Mouse (Mus musculus) liver, adult 2 months (tissue): Measurements from ENCODE around the gene Urad. TPM values are rescaled to one million over a fixed set of nuclear protein-coding genes. Genes with fewer than 3 reads are reported as not detected.

Experiments used
- DNase-seq: peaks from one replicate; pipeline ENCODE4 v3.0.0-alpha.2; 2011; ENCODE audit warnings: low read depth, low spot score; ENCODE audit errors: extremely low read depth
- H3K27ac ChIP-seq: fragments of 200-500 bp; replicated peaks from 2 replicates; pipeline ENCODE4 v1.5.1; 2012; ENCODE audit warnings: low read depth, mild to moderate bottlenecking, control low read depth, inconsistent platforms, low read length; ENCODE audit not compliant: insufficient read depth
- H3K27me3 ChIP-seq: fragments of 200-500 bp; 2 replicates; pipeline ENCODE4 v1.6.1; 2012; ENCODE audit warnings: mild to moderate bottlenecking, moderate library complexity, low read length, inconsistent platforms; ENCODE audit not compliant: control insufficient read depth, insufficient read depth
- H3K36me3 ChIP-seq: fragments of 200-500 bp; 2 replicates; pipeline ENCODE4 v1.6.1; 2012; ENCODE audit warnings: low read length, inconsistent platforms; ENCODE audit not compliant: control insufficient read depth, insufficient read depth
- H3K4me1 ChIP-seq: fragments of 200-500 bp; 2 replicates; pipeline ENCODE4 v1.6.1; 2011; ENCODE audit warnings: low read length; ENCODE audit not compliant: control insufficient read depth, insufficient read depth
- H3K4me3 ChIP-seq: fragments of 200-500 bp; 2 replicates; pipeline ENCODE4 v1.5.1; 2011; ENCODE audit warnings: low read depth, mild to moderate bottlenecking, control low read depth, low read length, moderate library complexity; ENCODE audit not compliant: insufficient read depth
- H3K79me2 ChIP-seq: fragments of 200-500 bp; 2 replicates; pipeline ENCODE4 v1.6.1; 2012; ENCODE audit warnings: inconsistent platforms, mild to moderate bottlenecking, low read length, moderate library complexity; ENCODE audit not compliant: control insufficient read depth, insufficient read depth
- H3K9ac ChIP-seq: fragments of 200-500 bp; 2 replicates; pipeline ENCODE4 v1.6.1; 2012; ENCODE audit warnings: low read depth, mild to moderate bottlenecking, control low read depth, inconsistent platforms, low read length
- CTCF ChIP-seq: fragments of 200-500 bp; IDR thresholded peaks from 2 replicates; pipeline ENCODE4 v1.5.1; 2011; ENCODE audit warnings: low read depth, low read length, control low read depth
- POLR2A ChIP-seq: fragments of 200-500 bp; IDR thresholded peaks from 2 replicates; pipeline ENCODE4 v1.6.1; 2011; ENCODE audit warnings: low read length, control low read depth; ENCODE audit not compliant: insufficient read depth; ENCODE audit errors: extremely low read depth
- WGBS: fragments of 180-500 bp; shearing (Covaris S2); methylation state at CpG from one replicate; pipeline ENCODE4 v1.1.7; 2018; 5-methylcytosine and 5-hydroxymethylcytosine counted together
- polyA plus RNA-seq: library from polyadenylated mRNA; depleted of rRNA; stranded (reverse); fragments of >200 nt; gene quantifications from 2 replicates; pipeline ENCODE4 v1.2.3, GENCODE M21; 2012
- total RNA-seq: library from RNA; depleted of rRNA; stranded (reverse); fragments of >200 nt; gene quantifications from 2 replicates; pipeline ENCODE4 v1.2.3, GENCODE M21; 2014

Urad gene
- total and polyA plus RNA-seq, 2 experiments, result 106 to 154 TPM

GRCm38 (mm10) chr5:147293127-147293910 is 28.9 kb downstream of the Urad start:
- Histone ChIP-seq H3K4me3 (no peak overlapping the region), H3K27ac (no peak overlapping the region), H3K9ac (no peak overlapping the region), H3K79me2 (no peaks in the 10 kb centered on the region), H3K27me3 (peaks cover 12% of the 10 kb centered on the region; the same call in 1 of the 2 replicates), H3K4me1 (no peaks in the 10 kb centered on the region), H3K36me3 (no peaks in the 10 kb centered on the region)
- WGBS, result 19% methylated on average over 18 of the region's 18 CpGs
- DNase-seq, result peak; percentile 58
- TF ChIP-seq POLR2A (no peak), CTCF (peak; percentile 95)

DNA sequence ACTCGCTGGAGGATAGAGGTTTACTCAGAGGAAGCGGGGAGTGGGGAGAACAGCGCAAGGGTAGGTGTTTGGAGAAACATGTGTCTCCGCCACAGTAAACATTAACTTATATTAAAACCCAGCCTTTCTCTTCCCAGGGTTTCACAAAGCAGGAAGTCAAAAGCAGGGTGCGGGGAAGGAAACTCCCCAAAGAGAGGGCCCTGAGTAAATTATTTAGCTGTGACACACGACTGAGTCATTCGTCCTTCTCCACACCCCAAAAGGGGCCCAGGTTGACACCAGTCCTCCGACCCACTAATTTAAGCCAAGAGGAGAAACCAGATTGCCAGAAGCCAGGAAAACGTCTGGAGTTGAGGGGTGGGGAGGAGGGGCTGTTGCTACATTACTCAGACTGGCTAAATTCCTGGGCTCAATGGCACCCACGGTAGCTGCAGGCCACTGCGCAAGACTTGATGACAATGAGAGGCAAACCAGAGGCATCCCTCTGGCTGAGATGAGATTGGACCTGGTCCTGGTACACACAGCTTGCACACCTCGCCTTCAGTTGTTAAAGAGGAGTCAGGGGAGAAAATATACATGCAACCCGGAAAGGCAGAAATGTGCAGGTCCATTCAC is 29.6 kb downstream of the Urad start:
- TF ChIP-seq POLR2A (no peak), CTCF (no peak)
- H3K36me3 ChIP-seq, result no peaks in the 10 kb centered on the region
- H3K27me3 ChIP-seq, result peaks cover 15% of the 10 kb centered on the region; the same call in 1 of the 2 replicates
- no peak overlapping the region for H3K4me3 ChIP-seq
- H3K27ac ChIP-seq, result no peak overlapping the region
- H3K79me2 ChIP-seq, result no peaks in the 10 kb centered on the region
- no peak for DNase-seq
- 51% methylated on average over 13 of the region's 13 CpGs for WGBS
- no peak overlapping the region for H3K9ac ChIP-seq
- H3K4me1 ChIP-seq, result no peaks in the 10 kb centered on the region

DNA sequence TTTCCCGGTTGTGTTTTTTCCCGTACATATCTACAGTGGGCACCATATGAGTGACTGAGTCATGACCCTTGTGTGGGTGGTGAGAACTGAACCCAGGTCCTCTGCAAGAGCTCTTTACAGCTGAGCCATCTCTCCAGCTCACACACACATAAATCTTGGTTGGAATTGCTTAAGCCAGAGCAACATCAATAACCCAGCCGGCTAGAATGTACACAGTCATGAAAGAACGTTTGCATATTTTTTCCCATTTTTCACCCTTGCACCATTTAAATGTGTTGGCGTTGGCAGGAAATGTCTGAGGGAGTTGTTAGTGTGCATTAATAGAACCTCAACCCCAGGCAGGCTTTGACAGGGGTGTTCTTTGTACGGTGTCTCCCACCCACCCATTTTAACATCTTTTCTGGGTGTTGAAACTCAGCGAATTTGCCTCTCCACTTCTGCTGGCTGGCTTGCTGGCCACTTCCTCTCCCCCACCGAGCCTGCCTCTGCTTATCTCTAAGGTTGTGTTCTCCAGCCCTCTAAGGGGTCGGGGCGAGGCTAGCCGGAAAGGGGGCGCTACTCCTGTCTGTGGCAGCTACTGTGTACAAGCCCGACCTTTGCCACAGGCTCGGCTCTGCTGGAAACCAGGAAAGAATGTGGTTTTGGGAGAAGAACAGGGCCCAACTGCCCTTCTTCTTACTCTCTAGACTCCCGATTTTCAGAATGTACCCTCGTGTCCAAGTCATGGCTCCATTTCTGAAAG is 30.3 kb downstream of the Urad start:
- no peak for DNase-seq
- no peak for TF ChIP-seq POLR2A
- TF ChIP-seq CTCF, result no peak
- peaks cover 15% of the 10 kb centered on the region; the same call in 1 of the 2 replicates for H3K27me3 ChIP-seq
- no peak overlapping the region for H3K27ac ChIP-seq
- no peak overlapping the region for H3K4me3 ChIP-seq
- H3K36me3 ChIP-seq, result no peaks in the 10 kb centered on the region
- WGBS, result 26% methylated on average over 16 of the region's 16 CpGs
- no peaks in the 10 kb centered on the region for H3K79me2 ChIP-seq
- H3K9ac ChIP-seq, result no peak overlapping the region
- H3K4me1 ChIP-seq, result no peaks in the 10 kb centered on the region

- Histone ChIP-seq H3K27ac (no peak overlapping the region), H3K27me3 (peaks cover 14% of the 10 kb centered on the region), H3K4me3 (no peak overlapping the region), H3K4me1 (peaks cover 2% of the 10 kb centered on the region), H3K79me2 (no peaks in the 10 kb centered on the region), H3K36me3 (no peaks in the 10 kb centered on the region), H3K9ac (no peak overlapping the region)
- no peak for DNase-seq
- TF ChIP-seq CTCF (peak; percentile 22; the same call in 1 of the 2 replicates), POLR2A (no peak)
- 76% methylated on average over 4 of the region's 4 CpGs for WGBS
These were observed 37.9 kb downstream of the Urad start for GRCm38 (mm10) chr5:147284365-147284764.

GRCm38 (mm10) chr5:147277547-147277925 is 44.7 kb downstream of the Urad start:
- H3K36me3 ChIP-seq, result no peaks in the 10 kb centered on the region
- H3K79me2 ChIP-seq, result no peaks in the 10 kb centered on the region
- no peak overlapping the region for H3K27ac ChIP-seq
- 3% methylated on average over 13 of the region's 13 CpGs for WGBS
- no peaks in the 10 kb centered on the region for H3K4me1 ChIP-seq
- no peak overlapping the region for H3K4me3 ChIP-seq
- TF ChIP-seq POLR2A, result no peak
- no peak for TF ChIP-seq CTCF
- peaks cover 24% of the 10 kb centered on the region for H3K27me3 ChIP-seq
- no peak for DNase-seq
- no peak overlapping the region for H3K9ac ChIP-seq
